Mouse (Mus musculus) E14TG2a.4 (cell line): ENCODE results near the gene Eci1.
"Not testable (repeated sequence)": the region's sequence is repeated elsewhere in the genome, so short reads cannot be mapped to it uniquely, and the experiment has no call there.

ENCODE experiments used
- CTCF ChIP-seq: conservative IDR thresholded peaks from 2 replicates; pipeline ENCODE4 v1.5.1; 2014; ENCODE audit warnings: low read length
- NANOG ChIP-seq: IDR thresholded peaks from 2 replicates; pipeline ENCODE4 v1.6.1; 2014; ENCODE audit warnings: borderline replicate concordance, low read length, mixed read lengths
- POU5F1 ChIP-seq: IDR thresholded peaks from 2 replicates; pipeline ENCODE4 v1.6.1; 2014; ENCODE audit warnings: low read length, borderline replicate concordance

GRCm38 (mm10) chr17:24425326-24425725, 1.1 kb upstream of the Eci1 start:
- TF ChIP-seq CTCF, NANOG, POU5F1: not testable (repeated sequence)
